Mouse (Mus musculus): Measurements from ENCODE around the gene Rab11fip2. TPM values are rescaled to one million over a fixed set of nuclear protein-coding genes. Genes with fewer than 3 reads are reported as not detected.

Gene Rab11fip2
- total RNA-seq, 2 experiments from 2014 or later: 12.2 to 15.7 TPM

DNA sequence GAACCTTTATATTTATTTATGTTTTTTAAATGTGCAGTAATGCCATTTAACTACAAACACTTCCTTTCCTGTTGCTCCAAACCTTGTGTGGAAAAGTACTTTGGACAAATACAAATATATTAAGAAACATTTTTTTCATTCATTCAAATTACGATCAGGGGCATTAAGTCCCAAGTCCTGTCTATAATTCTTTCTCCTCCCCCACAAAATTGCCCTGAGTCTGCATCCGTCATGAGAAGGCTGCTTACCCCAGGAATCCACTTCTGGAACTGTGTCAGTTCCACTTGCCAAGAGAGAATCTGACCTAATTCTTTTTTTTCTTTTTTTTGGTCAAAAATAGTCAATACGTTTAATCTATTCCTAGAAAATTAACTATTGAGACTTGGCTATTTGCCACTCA lies 90.4 kb downstream of the Rab11fip2 start:
- no peak for DNase-seq

Measured in gastrocnemius, postnatal 10 days (tissue).